Mouse (Mus musculus) adrenal gland, adult 8-10 months (tissue): ENCODE results near the gene Uckl1. TPM values are rescaled to one million over a fixed set of nuclear protein-coding genes. Genes with fewer than 3 reads are reported as not detected.

Experiments
- microRNA-seq, 2 experiments: library from miRNA; unstranded; fragments of <30 nt; microRNA quantifications; one replicate each; pipeline ENCODE4 v1.2.0; 2022
- total RNA-seq, 4 experiments: library from RNA; stranded (reverse); gene quantifications; 2 replicates each; pipeline ENCODE4 v1.2.4; 2022

Uckl1 gene
- total RNA-seq, 4 experiments from 2014 or later: 94.3 to 171 (median 118) TPM

Small RNA genes within 50 kb of the gene (microRNA-seq; reads per million reads assigned to microRNA genes)
- gene Mir7006: 0 reads per million in 2 experiments

Other genes starting within 250 kb of the Uckl1 start
- 10 to 100 TPM; 49.1 to 76.4 (median 55.7) TPM for gene Zgpat, start 220.0 kb downstream of the Uckl1 start, total RNA-seq
- 10 to 100 TPM; 42.4 to 63.8 (median 57.7) TPM for gene Arfrp1, start 219.5 kb downstream of the Uckl1 start, total RNA-seq
- 10 to 100 TPM; 17.2 to 37.4 (median 22.9) TPM for gene Lime1, start 204.8 kb downstream of the Uckl1 start, total RNA-seq
- 10 to 100 TPM; 14.0 to 25.1 (median 17.7) TPM for gene Zbtb46, start 125.5 kb downstream of the Uckl1 start, total RNA-seq
- gene Abhd16b, start 91.7 kb downstream of the Uckl1 start, total RNA-seq: not detected
- gene Tpd52l2, start 87.8 kb downstream of the Uckl1 start, total RNA-seq: 100 to 1,000 TPM; 117 to 138 (median 127) TPM
- gene Dnajc5, start 64.4 kb downstream of the Uckl1 start, total RNA-seq: 100 to 1,000 TPM; 105 to 115 (median 108) TPM
- 10 to 100 TPM; 69.0 to 85.2 (median 76.4) TPM for gene Prpf6, start 7.0 kb upstream of the Uckl1 start, total RNA-seq
- 100 to 1,000 TPM in 2 of 4 experiments, 10 to 100 TPM in 2; 52.3 to 113 (median 89.3) TPM for gene Zfp512b, start 7.9 kb upstream of the Uckl1 start, total RNA-seq
- gene Samd10, start 14.3 kb upstream of the Uckl1 start, total RNA-seq: 10 to 100 TPM; 16.1 to 33.3 (median 21.8) TPM
- gene Gm29797, start 72.1 kb upstream of the Uckl1 start, total RNA-seq: under 1 TPM in 1 of 4 experiments, not detected in 3; 0.38 TPM
- 10 to 100 TPM; 19.1 to 36.7 (median 32.9) TPM for gene Sox18, start 86.7 kb upstream of the Uckl1 start, total RNA-seq
- gene Tcea2, start 95.4 kb upstream of the Uckl1 start, total RNA-seq: 10 to 100 TPM in 2 of 4 experiments, 1 to 10 TPM in 2; 6.6 to 16.4 (median 11.4) TPM
- 10 to 100 TPM; 23.7 to 26.0 (median 25.3) TPM for gene Rgs19, start 109.1 kb upstream of the Uckl1 start, total RNA-seq
- not detected for gene Lkaaear1, start 113.5 kb upstream of the Uckl1 start, total RNA-seq
- gene Oprl1, start 130.1 kb upstream of the Uckl1 start, total RNA-seq: 1 to 10 TPM; 2.3 to 5.9 (median 4.8) TPM
- gene Myt1, start 178.4 kb upstream of the Uckl1 start, total RNA-seq: 1 to 10 TPM; 3.0 to 9.3 (median 6.4) TPM